Mouse (Mus musculus) spleen, postnatal 10 days (tissue): Measurements from ENCODE around the gene D430041D05Rik.

ENCODE experiments used
- DNase-seq, 2 experiments: peaks; one replicate each; pipeline ENCODE4 v3.0.0; 2021 to 2022; ENCODE audit warnings: low spot score in 2 of 2

The D430041D05Rik gene

GRCm38 (mm10) chr2:104351415-104352203, 59.2 kb downstream of the D430041D05Rik start:
- no peak for DNase-seq

GRCm38 (mm10) chr2:104337619-104338018, 73.2 kb downstream of the D430041D05Rik start:
- no peak for DNase-seq

- no peak for DNase-seq
These were observed 75.0 kb downstream of the D430041D05Rik start for GRCm38 (mm10) chr2:104335824-104336223.

- DNase-seq = no peak
These were observed 76.9 kb downstream of the D430041D05Rik start for GRCm38 (mm10) chr2:104333952-104334351.

GRCm38 (mm10) chr2:104332707-104333106, 78.1 kb downstream of the D430041D05Rik start:
- no peak for DNase-seq

GRCm38 (mm10) chr2:104331261-104331660, 79.6 kb downstream of the D430041D05Rik start:
- DNase-seq = no peak

- DNase-seq = no peak
These were observed 83.6 kb downstream of the D430041D05Rik start for GRCm38 (mm10) chr2:104327116-104327794.

- DNase-seq = no peak
These were observed 87.0 kb downstream of the D430041D05Rik start for GRCm38 (mm10) chr2:104323773-104324172.

- no peak for DNase-seq
These were observed 87.5 kb downstream of the D430041D05Rik start for GRCm38 (mm10) chr2:104323351-104323750.

- no peak for DNase-seq
These were observed 90.7 kb downstream of the D430041D05Rik start for GRCm38 (mm10) chr2:104320061-104320624.

- DNase-seq = no peak
These were observed 91.4 kb downstream of the D430041D05Rik start for GRCm38 (mm10) chr2:104319443-104319842.

GRCm38 (mm10) chr2:104318881-104319280, 91.9 kb downstream of the D430041D05Rik start:
- DNase-seq = no peak

- no peak for DNase-seq
These were observed 92.6 kb downstream of the D430041D05Rik start for GRCm38 (mm10) chr2:104318259-104318658.

GRCm38 (mm10) chr2:104317631-104318030, 93.2 kb downstream of the D430041D05Rik start:
- no peak for DNase-seq

- DNase-seq = no peak
These were observed 94.3 kb downstream of the D430041D05Rik start for GRCm38 (mm10) chr2:104316483-104316882.

GRCm38 (mm10) chr2:104313246-104313645, 97.6 kb downstream of the D430041D05Rik start:
- DNase-seq = no peak

GRCm38 (mm10) chr2:104307102-104307501, 103.7 kb downstream of the D430041D05Rik start:
- DNase-seq = no peak

- DNase-seq = no peak
These were observed 105.1 kb downstream of the D430041D05Rik start for GRCm38 (mm10) chr2:104305722-104306121.

GRCm38 (mm10) chr2:104299912-104300311, 110.9 kb downstream of the D430041D05Rik start:
- DNase-seq = no peak

- DNase-seq = peak in 1 of 2 experiments; percentile 65
These were observed 111.7 kb downstream of the D430041D05Rik start for GRCm38 (mm10) chr2:104299160-104299559.

GRCm38 (mm10) chr2:104286821-104287220, 124.0 kb downstream of the D430041D05Rik start:
- no peak for DNase-seq

GRCm38 (mm10) chr2:104283401-104283955, 127.3 kb downstream of the D430041D05Rik start:
- no peak for DNase-seq
